Mouse (Mus musculus): Measurements from ENCODE around the gene Gm9112. TPM values are rescaled to one million over a fixed set of nuclear protein-coding genes. Genes with fewer than 3 reads are reported as not detected.

Gene Gm9112
- polyA plus RNA-seq, 1 experiment from 2014 or later, result not detected

Other genes starting within 250 kb of the Gm9112 start
- gene Hdac8, start 202.3 kb downstream of the Gm9112 start, polyA plus RNA-seq (2014; fragmentation: Nextera tagmentation; extraction: Ambion mirVana), result 2.9 and 3.2 TPM in 2 replicates
- 10.3 and 10.9 TPM in 2 replicates for gene Phka1, start 63.4 kb downstream of the Gm9112 start, polyA plus RNA-seq (2014; fragmentation: Nextera tagmentation; extraction: Ambion mirVana)
- not detected in 2 replicates for gene Gm3880, start 20.7 kb downstream of the Gm9112 start, polyA plus RNA-seq (2014; fragmentation: Nextera tagmentation; extraction: Ambion mirVana)
- gene Dmrtc1b, start 230 bp upstream of the Gm9112 start, polyA plus RNA-seq (2014; fragmentation: Nextera tagmentation; extraction: Ambion mirVana), result not detected in 2 replicates
- not detected in 2 replicates for gene Dmrtc1c1, start 95.3 kb upstream of the Gm9112 start, polyA plus RNA-seq (2014; fragmentation: Nextera tagmentation; extraction: Ambion mirVana)
- gene Dmrtc1c2, start 147.0 kb upstream of the Gm9112 start, polyA plus RNA-seq (2014; fragmentation: Nextera tagmentation; extraction: Ambion mirVana), result not detected in 2 replicates
- not detected in 2 replicates for gene 1700031F05Rik, start 160.3 kb upstream of the Gm9112 start, polyA plus RNA-seq (2014; fragmentation: Nextera tagmentation; extraction: Ambion mirVana)
- gene Dmrtc1a, start 201.1 kb upstream of the Gm9112 start, polyA plus RNA-seq (2014; fragmentation: Nextera tagmentation; extraction: Ambion mirVana), result 1.4 and 3.0 TPM in 2 replicates
- gene 1700011M02Rik, start 201.3 kb upstream of the Gm9112 start, polyA plus RNA-seq (2014; fragmentation: Nextera tagmentation; extraction: Ambion mirVana), result not detected in 2 replicates
- not detected in 2 replicates for gene 1700018G05Rik, start 220.7 kb upstream of the Gm9112 start, polyA plus RNA-seq (2014; fragmentation: Nextera tagmentation; extraction: Ambion mirVana)